Mouse (Mus musculus) CH12.LX (cell line): ENCODE data around the gene Tshr. TPM values are rescaled to one million over a fixed set of nuclear protein-coding genes. Genes with fewer than 3 reads are reported as not detected.

Experiments used
- DNase-seq: peaks from one replicate; pipeline ENCODE4 v3.0.0-alpha.2; 2013; ENCODE audit errors: extremely low read depth
- H3K27ac ChIP-seq: 2 replicates; pipeline ENCODE4 v1.5.1; 2012; ENCODE audit warnings: low read depth, mild to moderate bottlenecking, control low read depth, moderate library complexity; ENCODE audit not compliant: insufficient read depth
- H3K27me3 ChIP-seq: replicated peaks from 2 replicates; pipeline ENCODE3; 2012; ENCODE audit warnings: inconsistent platforms
- H3K36me3 ChIP-seq, 2 experiments: replicated peaks in 1 of 2; 2 replicates each; pipeline versions ENCODE3 to v1.6.1; 2012; ENCODE audit warnings: inconsistent platforms in 1 of 2, low read length in 1 of 2, mild to moderate bottlenecking in 1 of 2, mixed read lengths in 1 of 2, moderate library complexity in 1 of 2; ENCODE audit not compliant: control insufficient read depth in 1 of 2, insufficient read depth in 1 of 2
- H3K4me1 ChIP-seq, 2 experiments: 2 replicates each; pipeline ENCODE4 v1.6.1; 2012; ENCODE audit warnings: inconsistent platforms in 1 of 2, moderate library complexity in 1 of 2; ENCODE audit not compliant: insufficient read depth in 2 of 2, control insufficient read depth in 1 of 2
- H3K4me2 ChIP-seq: 2 replicates; pipeline ENCODE4 v1.6.1; 2012; ENCODE audit warnings: low read depth, mild to moderate bottlenecking, control low read depth; ENCODE audit not compliant: poor library complexity, insufficient read depth, severe bottlenecking
- H3K4me3 ChIP-seq, 3 experiments: fragments of 150-350 bp in 1 of 3; sonication (generic) in 1 of 3; replicated peaks in 1 of 3; 2 replicates each; pipeline versions ENCODE3 to v1.5.1; 2011 to 2012; ENCODE audit warnings: low read depth in 2 of 3, low read length in 2 of 3, mild to moderate bottlenecking in 2 of 3, moderate library complexity in 2 of 3, control low read depth in 1 of 3, improper control_type of control experiment in 1 of 3, inconsistent platforms in 1 of 3, mixed read lengths in 1 of 3; ENCODE audit not compliant: poor library complexity in 1 of 3
- H3K79me2 ChIP-seq: replicated peaks from 2 replicates; pipeline ENCODE4 v1.6.1; 2012; ENCODE audit warnings: mild to moderate bottlenecking, moderate library complexity; ENCODE audit not compliant: control insufficient read depth, poor library complexity, insufficient read depth, severe bottlenecking; ENCODE audit errors: extremely low read depth
- H3K9ac ChIP-seq: 2 replicates; pipeline ENCODE4 v1.6.1; 2012; ENCODE audit warnings: low read depth, mild to moderate bottlenecking, control low read depth, moderate library complexity; ENCODE audit not compliant: insufficient read depth
- H3K9me3 ChIP-seq: replicated peaks from 2 replicates; pipeline ENCODE3; 2012; ENCODE audit warnings: low read length, inconsistent platforms, mixed read lengths
- BHLHE40 ChIP-seq: IDR thresholded peaks from 2 replicates; pipeline ENCODE4 v1.6.1; 2011; ENCODE audit warnings: mild to moderate bottlenecking, low read depth, low read length, improper control_type of control experiment
- CHD1 ChIP-seq: IDR thresholded peaks from 2 replicates; pipeline ENCODE4 v1.6.1; 2012; ENCODE audit warnings: low read depth, low read length, improper control_type of control experiment, inconsistent platforms
- CHD2 ChIP-seq: IDR thresholded peaks from 2 replicates; pipeline ENCODE4 v1.6.1; 2011; ENCODE audit warnings: low read length, improper control_type of control experiment
- CTCF ChIP-seq, 2 experiments: IDR thresholded peaks in 1 of 2; conservative IDR thresholded peaks in 1 of 2; 2 replicates each; pipeline ENCODE4 v1.5.1; 2011 to 2012; ENCODE audit warnings: low read depth in 2 of 2, low read length in 2 of 2, improper control_type of control experiment in 1 of 2, inconsistent platforms in 1 of 2, mild to moderate bottlenecking in 1 of 2, moderate library complexity in 1 of 2
- E2F4 ChIP-seq: IDR thresholded peaks from 2 replicates; pipeline ENCODE4 v1.6.1; 2011; ENCODE audit warnings: low read depth, low read length, improper control_type of control experiment; ENCODE audit not compliant: insufficient replicate concordance
- ELF1 ChIP-seq: IDR thresholded peaks from 2 replicates; pipeline ENCODE4 v1.6.1; 2014; ENCODE audit warnings: low read depth, mild to moderate bottlenecking, inconsistent platforms, low read length, improper control_type of control experiment
- EP300 ChIP-seq: IDR thresholded peaks from 2 replicates; pipeline ENCODE4 v1.6.1; 2011; ENCODE audit warnings: low read length, improper control_type of control experiment
- ETS1 ChIP-seq: conservative IDR thresholded peaks from 2 replicates; pipeline ENCODE4 v1.6.1; 2012; ENCODE audit warnings: low read depth, mild to moderate bottlenecking, inconsistent platforms, low read length, improper control_type of control experiment, moderate library complexity
- GABPA ChIP-seq: IDR thresholded peaks from 2 replicates; pipeline ENCODE4 v1.6.1; 2012; ENCODE audit warnings: low read depth, low read length, improper control_type of control experiment, inconsistent platforms; ENCODE audit not compliant: insufficient replicate concordance
- HCFC1 ChIP-seq: IDR thresholded peaks from 2 replicates; pipeline ENCODE4 v1.6.1; 2012; ENCODE audit warnings: low read depth, mild to moderate bottlenecking, inconsistent platforms, low read length, improper control_type of control experiment
- IRF4 ChIP-seq: IDR thresholded peaks from 2 replicates; pipeline ENCODE4 v1.6.1; 2014; ENCODE audit warnings: low read depth, mild to moderate bottlenecking, inconsistent platforms, low read length, improper control_type of control experiment
- JUN ChIP-seq: IDR thresholded peaks from 2 replicates; pipeline ENCODE4 v1.6.1; 2011; ENCODE audit warnings: low read depth, mild to moderate bottlenecking, low read length, improper control_type of control experiment, moderate library complexity; ENCODE audit not compliant: insufficient read depth
- JUND ChIP-seq: conservative IDR thresholded peaks from 2 replicates; pipeline ENCODE4 v1.6.1; 2011; ENCODE audit warnings: low read depth, low read length, improper control_type of control experiment
- KAT2A ChIP-seq: IDR thresholded peaks from 2 replicates; pipeline ENCODE4 v1.6.1; 2012; ENCODE audit warnings: low read length, improper control_type of control experiment, inconsistent platforms; ENCODE audit not compliant: insufficient replicate concordance
- MAFK ChIP-seq: IDR thresholded peaks from 2 replicates; pipeline ENCODE4 v1.6.1; 2011; ENCODE audit warnings: low read length, improper control_type of control experiment; ENCODE audit not compliant: insufficient replicate concordance
- MAZ ChIP-seq: IDR thresholded peaks from 2 replicates; pipeline ENCODE4 v1.6.1; 2012; ENCODE audit warnings: low read depth, mild to moderate bottlenecking, inconsistent platforms, low read length, improper control_type of control experiment, moderate library complexity
- MEF2A ChIP-seq: IDR thresholded peaks from 2 replicates; pipeline ENCODE4 v1.6.1; 2014; ENCODE audit warnings: low read depth, mild to moderate bottlenecking, inconsistent platforms, low read length, improper control_type of control experiment, borderline replicate concordance
- MXI1 ChIP-seq: IDR thresholded peaks from 2 replicates; pipeline ENCODE4 v1.6.1; 2011; ENCODE audit warnings: mild to moderate bottlenecking, low read depth, low read length, improper control_type of control experiment
- MYC ChIP-seq: IDR thresholded peaks from 2 replicates; pipeline ENCODE4 v1.6.1; 2011; ENCODE audit warnings: low read depth, mild to moderate bottlenecking, improper control_type of control experiment, low read length
- NELFE ChIP-seq: IDR thresholded peaks from 2 replicates; pipeline ENCODE4 v1.6.1; 2011; ENCODE audit warnings: low read depth, low read length, improper control_type of control experiment
- PAX5 ChIP-seq: IDR thresholded peaks from 2 replicates; pipeline ENCODE4 v1.6.1; 2012; ENCODE audit warnings: low read length, inconsistent platforms, mixed read lengths
- POLR2AphosphoS2 ChIP-seq: IDR thresholded peaks from 2 replicates; pipeline ENCODE4 v1.6.1; 2011; ENCODE audit warnings: low read depth, low read length, improper control_type of control experiment
- RCOR1 ChIP-seq: conservative IDR thresholded peaks from 2 replicates; pipeline ENCODE4 v1.6.1; 2012; ENCODE audit warnings: low read depth, mild to moderate bottlenecking, inconsistent platforms, low read length, improper control_type of control experiment
- SIN3A ChIP-seq: IDR thresholded peaks from 2 replicates; pipeline ENCODE4 v1.6.1; 2012; ENCODE audit warnings: low read length, improper control_type of control experiment, inconsistent platforms
- SMC3 ChIP-seq: IDR thresholded peaks from 2 replicates; pipeline ENCODE4 v1.6.1; 2011; ENCODE audit warnings: low read depth, low read length, improper control_type of control experiment
- TBP ChIP-seq: conservative IDR thresholded peaks from 2 replicates; pipeline ENCODE4 v1.6.1; 2011; ENCODE audit warnings: low read depth, low read length, improper control_type of control experiment
- TCF12 ChIP-seq: IDR thresholded peaks from 2 replicates; pipeline ENCODE4 v1.6.1; 2014; ENCODE audit warnings: low read depth, mild to moderate bottlenecking, inconsistent platforms, low read length, improper control_type of control experiment
- UBTF ChIP-seq: IDR thresholded peaks from 2 replicates; pipeline ENCODE4 v1.6.1; 2012; ENCODE audit warnings: low read depth, mild to moderate bottlenecking, inconsistent platforms, low read length, improper control_type of control experiment, moderate library complexity
- USF1 ChIP-seq: IDR thresholded peaks from 2 replicates; pipeline ENCODE4 v1.6.1; 2014; ENCODE audit warnings: low read depth, mild to moderate bottlenecking, inconsistent platforms, low read length, improper control_type of control experiment
- USF2 ChIP-seq: conservative IDR thresholded peaks from 2 replicates; pipeline ENCODE4 v1.6.1; 2011; ENCODE audit warnings: low read depth, low read length, improper control_type of control experiment
- ZC3H11A ChIP-seq: IDR thresholded peaks from 2 replicates; pipeline ENCODE4 v1.6.1; 2012; ENCODE audit warnings: low read depth, mild to moderate bottlenecking, inconsistent platforms, low read length, improper control_type of control experiment
- ZKSCAN1 ChIP-seq: IDR thresholded peaks from 2 replicates; pipeline ENCODE4 v1.6.1; 2012; ENCODE audit warnings: low read depth, inconsistent platforms, low read length, improper control_type of control experiment, borderline replicate concordance
- ZMIZ1 ChIP-seq: IDR thresholded peaks from 2 replicates; pipeline ENCODE4 v1.6.1; 2012; ENCODE audit warnings: low read depth, mild to moderate bottlenecking, inconsistent platforms, low read length, improper control_type of control experiment
- ZNF384 ChIP-seq: IDR thresholded peaks from 2 replicates; pipeline ENCODE4 v1.6.1; 2012; ENCODE audit warnings: low read depth, low read length, improper control_type of control experiment, inconsistent platforms
- dilution Hi-C: fragments of 300-500 bp; cut with MboI; formaldehyde crosslinking; loops from 2 replicates; pipeline ENCODE4 v1.14.3; 2020; ENCODE audit warnings: low sequenced_read_pairs; ENCODE audit not compliant: extremely low pct_unique_long_range_greater_than_20kb, extremely low pct_ligation_motif_present
- in situ Hi-C: fragments of 300-500 bp; cut with MboI; formaldehyde crosslinking; loops from 3 replicates; pipeline ENCODE4 v1.14.3; 2019; ENCODE audit warnings: low sequenced_read_pairs, low pct_ligation_motif_present, low pct_unique_long_range_greater_than_20kb, mixed read lengths
- polyA plus RNA-seq: library from polyadenylated mRNA; unstranded; fragments of >175 nt; gene quantifications from 2 replicates; pipeline ENCODE4 v1.2.1, GENCODE M21; 2012; ENCODE audit warnings: low read depth; ENCODE audit not compliant: insufficient read length
- total RNA-seq, 2 experiments: library from RNA; depleted of rRNA; stranded (reverse); fragments of 300-350 nt in 1 of 2; fragments of >200 nt in 1 of 2; gene quantifications; 2 replicates each; pipeline ENCODE4 v1.2.3; 2012 to 2014

Tshr gene
- total and polyA plus RNA-seq, 3 experiments = not detected

- TF ChIP-seq IRF4 (no peak), RCOR1 (no peak), USF1 (no peak), ZMIZ1 (no peak), TBP (no peak), NELFE (no peak), UBTF (no peak; the same call in 1 of the 2 replicates), GABPA (no peak), JUN (no peak), ELF1 (no peak), CTCF (conservative IDR thresholded peaks at IDR 0.05 in 1 of 2, IDR thresholded peaks at IDR 0.05 in 1 of 2; ENCODE audit: low read depth in 2 of 2, low read length in 2 of 2) (no peak), USF2 (no peak), KAT2A (no peak), MXI1 (0 out of 2 replicates have a peak, but pooled peaks have one; percentile 0), PAX5 (no peak), POLR2AphosphoS2 (no peak), BHLHE40 (no peak), ZC3H11A (no peak), MEF2A (no peak), EP300 (no peak), E2F4 (peak; percentile 60; the same call in 1 of the 2 replicates), MAFK (no peak), CHD1 (peak; percentile 97), CHD2 (no peak), MAZ (no peak; the same call in 1 of the 2 replicates), HCFC1 (no peak), TCF12 (no peak), ZNF384 (peak; percentile 83), MYC (0 out of 2 replicates have a peak, but pooled peaks have one; percentile 40), ETS1 (no peak; the same call in 1 of the 2 replicates), SMC3 (no peak), JUND (no peak), SIN3A (no peak), ZKSCAN1 (no peak)
- Histone ChIP-seq H3K27ac (peak overlapping the region; percentile 99), H3K9ac (peak overlapping the region; percentile 100), H3K9me3 (peaks cover 6% of the 10 kb centered on the region), H3K79me2 (peaks cover 32% of the 10 kb centered on the region), H3K4me2 (no peak overlapping the region), H3K36me3 (peaks cover 8 to 16% of the 10 kb centered on the region in 2 experiments), H3K27me3 (no peaks in the 10 kb centered on the region), H3K4me3 (peak overlapping the region; percentile 47 to 96 (median 69)), H3K4me1 (peaks cover 9 to 35% of the 10 kb centered on the region in 2 experiments)
- no peak for DNase-seq
- dilution Hi-C loops (no loop called here), in situ Hi-C loops (no loop called here)
Measured at GRCm38 (mm10) chr12:91589542-91589846, 205.1 kb downstream of the Tshr start.
